ENCODE assay signal across 10 mouse cellular contexts in genomic region chr14:13284091-13284844, GRCm38 (mm10). TPM values are rescaled to one million over a fixed set of nuclear protein-coding genes. Genes with fewer than 3 reads are reported as not detected.
DNase-seq lines count a peak whose midpoint lies in the region; ATAC-seq and TF ChIP-seq lines count a peak whose summit lies in the region.
"Had no signal": no experiment of that assay in that cellular context is flagged by ENCODE, and none has a peak within 500 bp of the region (broad histone marks: within the 10 kb centered on the region; RNA-seq: fewer than 3 reads in every experiment).

Gene Synpr (plus strand): TSS chr14:13284780.

- H3K9ac ChIP-seq in heart, adult 2 months (ENCODE audit: low read depth, low read length): no peak within 1 kb of the TSS
- peak within 1 kb of the TSS; percentile 68 for H3K9ac ChIP-seq in embryonic facial prominence, embryonic 13.5 days
- H3K9ac ChIP-seq in hindbrain, embryonic 16.5 days (ENCODE audit: low read depth, low read length): peak within 1 kb of the TSS; percentile 56
- peak within 1 kb of the TSS; percentile 49 for H3K9ac ChIP-seq in limb, embryonic 12.5 days (replicated peaks)

- TF ChIP-seq EP300 in heart, adult 2 months (IDR thresholded peaks at IDR 0.05; ENCODE audit: insufficient read depth, low read depth, low read length): no peak

- peak; percentile 100 for ATAC-seq in embryonic facial prominence, embryonic 13.5 days (ENCODE audit: insufficient number of reproducible peaks, insufficient read depth, low FRiP score, low TSS enrichment, low read depth)
- peak; percentile 99 for ATAC-seq in hindbrain, embryonic 16.5 days
- ATAC-seq in limb, embryonic 12.5 days (ENCODE audit: insufficient number of reproducible peaks, insufficient read depth, low FRiP score, low TSS enrichment, low read depth): peak; percentile 100

- TF ChIP-seq CTCF in heart, adult 2 months (IDR thresholded peaks at IDR 0.05): no peak

- no peaks in the 10 kb centered on the region for H3K36me3 ChIP-seq in heart, embryonic 10.5 days
- H3K36me3 ChIP-seq in heart, adult 2 months (ENCODE audit: control insufficient read depth, insufficient read depth, low read length): no peaks in the 10 kb centered on the region
- H3K36me3 ChIP-seq in embryonic facial prominence, embryonic 13.5 days: no peaks in the 10 kb centered on the region
- no peaks in the 10 kb centered on the region for H3K36me3 ChIP-seq in hindbrain, embryonic 16.5 days (ENCODE audit: control insufficient read depth, insufficient read depth, low read length)
- no peaks in the 10 kb centered on the region for H3K36me3 ChIP-seq in limb, embryonic 12.5 days

- peaks cover 6% of the 10 kb centered on the region for H3K27me3 ChIP-seq in heart, embryonic 10.5 days (ENCODE audit: insufficient read depth, poor library complexity, severe bottlenecking)
- no peaks in the 10 kb centered on the region for H3K27me3 ChIP-seq in heart, adult 2 months (ENCODE audit: control insufficient read depth, insufficient read depth, low read length)
- H3K27me3 ChIP-seq in embryonic facial prominence, embryonic 13.5 days: peaks cover 14% of the 10 kb centered on the region
- no peaks in the 10 kb centered on the region for H3K27me3 ChIP-seq in hindbrain, embryonic 16.5 days (replicated peaks; ENCODE audit: control insufficient read depth, insufficient read depth, low read length)
- H3K27me3 ChIP-seq in limb, embryonic 12.5 days: no peaks in the 10 kb centered on the region; the same call in 1 of the 2 replicates

- peak within 1 kb of the TSS; percentile 56 for H3K4me3 ChIP-seq in heart, embryonic 10.5 days
- no peak within 1 kb of the TSS for H3K4me3 ChIP-seq in heart, adult 2 months
- peak within 1 kb of the TSS; percentile 40 for H3K4me3 ChIP-seq in embryonic facial prominence, embryonic 13.5 days
- peak within 1 kb of the TSS; percentile 44 for H3K4me3 ChIP-seq in hindbrain, embryonic 16.5 days (ENCODE audit: low read length)
- H3K4me3 ChIP-seq in limb, embryonic 12.5 days (replicated peaks): peak within 1 kb of the TSS; percentile 42

- 6% methylated on average over 27 of the region's 27 CpGs for WGBS in heart, embryonic 10.5 days
- 7% methylated on average over 27 of the region's 27 CpGs for WGBS in heart, adult 2 months
- WGBS in embryonic facial prominence, embryonic 13.5 days: 6% methylated on average over 27 of the region's 27 CpGs
- 6% methylated on average over 27 of the region's 27 CpGs for WGBS in hindbrain, embryonic 16.5 days
- 6% methylated on average over 26 of the region's 27 CpGs for WGBS in limb, embryonic 12.5 days

- H3K27ac ChIP-seq in heart, embryonic 10.5 days: no peak within 1 kb of the TSS
- no peak within 1 kb of the TSS for H3K27ac ChIP-seq in heart, adult 2 months
- 0 out of 2 replicates have a peak within 1 kb of the TSS, but pooled peaks have one; percentile 4 for H3K27ac ChIP-seq in embryonic facial prominence, embryonic 13.5 days
- H3K27ac ChIP-seq in hindbrain, embryonic 16.5 days (ENCODE audit: low read depth, low read length): no peak within 1 kb of the TSS
- 0 out of 2 replicates have a peak within 1 kb of the TSS, but pooled peaks have one; percentile 59 for H3K27ac ChIP-seq in limb, embryonic 12.5 days

- no peak for TF ChIP-seq POLR2A in heart, adult 2 months (IDR thresholded peaks at IDR 0.05; ENCODE audit: insufficient read depth, low read depth, low read length)

- H3K4me1 ChIP-seq in heart, embryonic 10.5 days: peaks cover 10% of the 10 kb centered on the region; the same call in 1 of the 2 replicates
- H3K4me1 ChIP-seq in heart, adult 2 months (ENCODE audit: control insufficient read depth, insufficient read depth, low read length): no peaks in the 10 kb centered on the region
- H3K4me1 ChIP-seq in embryonic facial prominence, embryonic 13.5 days: peaks cover 4% of the 10 kb centered on the region; the same call in 1 of the 2 replicates
- peaks cover 3% of the 10 kb centered on the region for H3K4me1 ChIP-seq in hindbrain, embryonic 16.5 days (ENCODE audit: control insufficient read depth, insufficient read depth, low read depth, low read length)
- H3K4me1 ChIP-seq in limb, embryonic 12.5 days (replicated peaks): 0 out of 2 replicates have a peak, but pooled peaks cover 3% of the 10 kb centered on the region

- intact Hi-C loops in heart, adult 2 months (cut with DNase I): no loop called here

- peak within 1 kb of the TSS; percentile 76 for H3K4me2 ChIP-seq in embryonic facial prominence, embryonic 13.5 days
- H3K4me2 ChIP-seq in hindbrain, embryonic 16.5 days (ENCODE audit: low read length): peak within 1 kb of the TSS; percentile 73
- H3K4me2 ChIP-seq in limb, embryonic 12.5 days: peak within 1 kb of the TSS; percentile 76

- peak; percentile 91 for DNase-seq in heart, embryonic 10.5 days (ENCODE audit: low spot score)
- DNase-seq in heart, adult 2 months: no peak
- peak; percentile 33 for DNase-seq in adrenal gland, postnatal 10 days
- peak; percentile 3 for DNase-seq in ovary, adult 18-20 months (ENCODE audit: low spot score)
- DNase-seq in spleen, postnatal 14 days (ENCODE audit: low spot score in 2 of 2): no peak

- H3K9me3 ChIP-seq in heart, embryonic 10.5 days: no peaks in the 10 kb centered on the region
- H3K9me3 ChIP-seq in embryonic facial prominence, embryonic 13.5 days: no peaks in the 10 kb centered on the region
- H3K9me3 ChIP-seq in hindbrain, embryonic 16.5 days (ENCODE audit: control insufficient read depth, low read length): no peaks in the 10 kb centered on the region
- H3K9me3 ChIP-seq in limb, embryonic 12.5 days: no peaks in the 10 kb centered on the region

- no peaks in the 10 kb centered on the region for H3K79me2 ChIP-seq in heart, adult 2 months (replicated peaks; ENCODE audit: control insufficient read depth, insufficient read depth, low read length)

RNA-seq across cellular contexts. Expression of gene Synpr, which starts in this region (rescaled TPM):
- polyA plus RNA-seq in heart, embryonic 10.5 days (2016; fragmentation: Nextera tagmentation; extraction: Ambion mirVana): 0.19 and 0.34 TPM in 2 replicates
- total RNA-seq in heart, adult 2 months (2021): under 1 TPM; 0.26 to 0.34 TPM
- polyA plus RNA-seq in heart, adult 2 months (2012; rRNA removed): 0.32 TPM in 1 of 2 replicates, not detected in the other
- 1 to 10 TPM; 4.9 to 7.0 TPM for total RNA-seq in adrenal gland, postnatal 10 days (2021)
- polyA plus RNA-seq in embryonic facial prominence, embryonic 13.5 days (2015; fragmentation: Nextera tagmentation; extraction: Ambion mirVana): 2.8 and 2.9 TPM in 2 replicates
- polyA plus RNA-seq in hindbrain, embryonic 16.5 days (2015; fragmentation: Nextera tagmentation; extraction: Ambion mirVana): 53.2 and 67.4 TPM in 2 replicates
- 4.6 and 5.9 TPM in 2 replicates for polyA plus RNA-seq in limb, embryonic 12.5 days (2016; fragmentation: Nextera tagmentation; extraction: Ambion mirVana)
- total RNA-seq: hematopoietic stem cell, adult 5-6 weeks had no signal
- polyA plus RNA-seq: C2C12 had no signal

Comparison
In these comparisons a context has a peak if more than half of its experiments do, and no peak if none do; other contexts are left out.
1. RNA of gene Synpr (total RNA-seq): 4.9 to 7.0 TPM in adrenal gland, postnatal 10 days; 0.26 to 0.34 TPM in heart, adult 2 months; every median in the first group is over 4 times any median in the second.
2. Peak in DNase-seq and H3K4me3 ChIP-seq in heart, embryonic 10.5 days; RNA of the gene not detected or under 1 TPM.
3. DNase-seq: peak in adrenal gland, postnatal 10 days (single experiment) and ovary, adult 18-20 months (single experiment); none in heart, adult 2 months (0 of 2) and spleen, postnatal 14 days (0 of 2).
4. H3K27ac ChIP-seq: peak in embryonic facial prominence, embryonic 13.5 days (single experiment) and limb, embryonic 12.5 days (single experiment); none in heart, embryonic 10.5 days (single experiment), heart, adult 2 months (single experiment) and hindbrain, embryonic 16.5 days (single experiment).
5. Peak in every context shown above with its lines, with median percentiles within 50 percentile points of each other: ATAC-seq and H3K4me2 ChIP-seq.